20 mouse cellular contexts compared by ENCODE assay signal in genomic region chr4:108484230-108484629, GRCm38 (mm10). TPM values are rescaled to one million over a fixed set of nuclear protein-coding genes. Genes with fewer than 3 reads are reported as not detected.
A peak's percentile ranks its signal among the peaks of the same experiment; 100 is the strongest.
DNase-seq lines count a peak whose midpoint lies in the region; ATAC-seq and TF ChIP-seq lines count a peak whose summit lies in the region.
"Had no signal": no experiment of that assay in that cellular context is flagged by ENCODE, and none has a peak within 500 bp of the region (broad histone marks: within the 10 kb centered on the region; RNA-seq: fewer than 3 reads in every experiment).

No protein-coding gene starts in this region.

- peaks cover 14% of the 10 kb centered on the region for H3K36me3 ChIP-seq in midbrain, embryonic 11.5 days (ENCODE audit: control insufficient read depth, insufficient read depth, low read length)
- H3K36me3 ChIP-seq in midbrain, postnatal 0 days (ENCODE audit: insufficient read depth, low read length): 0 out of 2 replicates have a peak, but pooled peaks cover 7% of the 10 kb centered on the region
- peaks cover 6% of the 10 kb centered on the region; the same call in 1 of the 2 replicates for H3K36me3 ChIP-seq in intestine, embryonic 16.5 days (ENCODE audit: control insufficient read depth, insufficient read depth, low read length)

- no peaks in the 10 kb centered on the region for H3K4me1 ChIP-seq in midbrain, embryonic 11.5 days (ENCODE audit: control insufficient read depth, insufficient read depth, low read length)
- H3K4me1 ChIP-seq in midbrain, postnatal 0 days (ENCODE audit: insufficient read depth, low read length): no peaks in the 10 kb centered on the region
- H3K4me1 ChIP-seq in intestine, embryonic 16.5 days (ENCODE audit: control insufficient read depth, insufficient read depth, low read length): no peaks in the 10 kb centered on the region
- H3K4me1 ChIP-seq: embryonic facial prominence, embryonic 10.5 days; heart, embryonic 15.5 days had no signal

- no peak overlapping the region for H3K4me3 ChIP-seq in midbrain, embryonic 11.5 days (ENCODE audit: low read depth, low read length)
- H3K4me3 ChIP-seq in midbrain, postnatal 0 days (ENCODE audit: low read depth, low read length): no peak overlapping the region
- no peak overlapping the region for H3K4me3 ChIP-seq in layer of hippocampus, adult 2 months
- no peak overlapping the region for H3K4me3 ChIP-seq in intestine, embryonic 16.5 days (ENCODE audit: low read length)
- H3K4me3 ChIP-seq: embryonic facial prominence, embryonic 10.5 days; heart, embryonic 15.5 days; left cerebral cortex, adult 2 months had no signal

- ATAC-seq in midbrain, embryonic 11.5 days (ENCODE audit: low FRiP score): no peak
- no peak for ATAC-seq in midbrain, postnatal 0 days (ENCODE audit: low FRiP score)
- ATAC-seq in intestine, embryonic 16.5 days: no peak
- ATAC-seq in megakaryocyte progenitor cell, adult 5-6 weeks (replicated peaks; ENCODE audit: poor library complexity): no peak

- no peak overlapping the region for H3K27ac ChIP-seq in midbrain, embryonic 11.5 days (ENCODE audit: low read depth, low read length)
- no peak overlapping the region for H3K27ac ChIP-seq in midbrain, postnatal 0 days (ENCODE audit: low read depth, low read length)
- H3K27ac ChIP-seq in layer of hippocampus, adult 2 months: peak overlapping the region; percentile 60
- no peak overlapping the region for H3K27ac ChIP-seq in intestine, embryonic 16.5 days (ENCODE audit: low read length)
- H3K27ac ChIP-seq: embryonic facial prominence, embryonic 10.5 days; heart, embryonic 15.5 days; left cerebral cortex, adult 2 months; stomach, postnatal 0 days had no signal

- no peaks in the 10 kb centered on the region for H3K9me3 ChIP-seq in midbrain, embryonic 11.5 days (ENCODE audit: control insufficient read depth, low read length)
- no peaks in the 10 kb centered on the region for H3K9me3 ChIP-seq in midbrain, postnatal 0 days (ENCODE audit: low read length)
- no peaks in the 10 kb centered on the region for H3K9me3 ChIP-seq in intestine, embryonic 16.5 days (ENCODE audit: control insufficient read depth, low read length)
- H3K9me3 ChIP-seq: heart, embryonic 15.5 days had no signal

- H3K9ac ChIP-seq in midbrain, embryonic 11.5 days (ENCODE audit: low read length): no peak overlapping the region
- H3K9ac ChIP-seq in midbrain, postnatal 0 days (replicated peaks; ENCODE audit: low read length, poor library complexity, severe bottlenecking): no peak overlapping the region
- no peak overlapping the region for H3K9ac ChIP-seq in intestine, embryonic 16.5 days (ENCODE audit: low read depth, low read length)
- H3K9ac ChIP-seq: heart, embryonic 15.5 days had no signal

- DNase-seq in midbrain, embryonic 11.5 days (ENCODE audit: low spot score, missing footprints): peak; percentile 33
- no peak for DNase-seq in midbrain, postnatal 0 days (ENCODE audit: low spot score)
- peak; percentile 71 for DNase-seq in cerebellum, adult 8-10 months
- DNase-seq in layer of hippocampus, adult 2 months (ENCODE audit: low spot score in 2 of 2): peak; percentile 25 to 29
- DNase-seq in kidney, postnatal 10 days: no peak
- DNase-seq: gastrocnemius, postnatal 10 days; heart, adult 18-20 months; heart, postnatal 4 days; kidney, adult 2 months; kidney, postnatal 25 days; lung, adult 18-20 months; lung, postnatal 36 days; retina, postnatal 1 day had no signal

- whole genome bisulfite sequencing in midbrain, embryonic 11.5 days: 93% methylated on average over 4 of the region's 4 CpGs
- WGBS in midbrain, postnatal 0 days: 95% methylated on average over 4 of the region's 4 CpGs
- WGBS in intestine, embryonic 16.5 days: 91% methylated on average over 4 of the region's 4 CpGs

- no peak for TF ChIP-seq CTCF in midbrain, postnatal 0 days (IDR thresholded peaks at IDR 0.05)
- TF ChIP-seq CTCF in layer of hippocampus, adult 2 months (conservative IDR thresholded peaks at IDR 0.05): no peak

- no peak overlapping the region for H3K4me2 ChIP-seq in midbrain, embryonic 11.5 days
- no peak overlapping the region for H3K4me2 ChIP-seq in midbrain, postnatal 0 days (ENCODE audit: low read depth, low read length, poor library complexity, severe bottlenecking)
- H3K4me2 ChIP-seq in intestine, embryonic 16.5 days (ENCODE audit: low read depth, low read length): no peak overlapping the region
- H3K4me2 ChIP-seq: heart, embryonic 15.5 days; liver, embryonic 11.5 days had no signal

- no peaks in the 10 kb centered on the region for H3K27me3 ChIP-seq in midbrain, embryonic 11.5 days (ENCODE audit: control insufficient read depth, insufficient read depth, low read length)
- H3K27me3 ChIP-seq in midbrain, postnatal 0 days (ENCODE audit: insufficient read depth, low read length): no peaks in the 10 kb centered on the region
- H3K27me3 ChIP-seq in intestine, embryonic 16.5 days (replicated peaks; ENCODE audit: control insufficient read depth, insufficient read depth, low read length): no peaks in the 10 kb centered on the region
- H3K27me3 ChIP-seq: heart, embryonic 15.5 days had no signal

RNA-seq across cellular contexts. Expression of gene Tut4, which starts 25.0 kb away (rescaled TPM):
- polyA plus RNA-seq in midbrain, embryonic 11.5 days (2014; fragmentation: Nextera tagmentation; extraction: Ambion mirVana): 61.9 and 66.9 TPM in 2 replicates
- 52.2 and 96.4 TPM in 2 replicates for total RNA-seq in midbrain, postnatal 0 days (2014; rRNA removed)
- polyA plus RNA-seq in midbrain, postnatal 0 days (2015; fragmentation: Nextera tagmentation; extraction: Ambion mirVana): 36.4 and 45.7 TPM in 2 replicates
- total RNA-seq in layer of hippocampus, adult 2 months (2021): 10 to 100 TPM; 37.7 to 44.4 TPM
- polyA plus RNA-seq in intestine, embryonic 16.5 days (2015; fragmentation: Nextera tagmentation; extraction: Ambion mirVana): 29.0 and 34.7 TPM in 2 replicates
- total RNA-seq in megakaryocyte progenitor cell, adult 5-6 weeks (2015): 69.5 and 88.5 TPM in 2 replicates
- 29.4 and 45.8 TPM in 2 replicates for total RNA-seq in megakaryocyte progenitor cell, adult 5-6 weeks (2017)

Comparison
In these comparisons a context has a peak if more than half of its experiments do, and no peak if none do; other contexts are left out.
1. DNase-seq: peak in midbrain, embryonic 11.5 days (single experiment), cerebellum, adult 8-10 months (single experiment) and layer of hippocampus, adult 2 months (2 of 2); none in midbrain, postnatal 0 days (single experiment) and kidney, postnatal 10 days (single experiment).